ENCODE assay signal across 8 mouse cellular contexts in genomic region chr6:5005491-5006275, GRCm38 (mm10).
DNase-seq lines count a peak whose midpoint lies in the region; ATAC-seq lines count a peak whose summit lies in the region.

No protein-coding gene starts in this region.

- no peak overlapping the region for H3K4me3 ChIP-seq in embryonic facial prominence, embryonic 10.5 days
- H3K4me3 ChIP-seq in limb, embryonic 12.5 days (replicated peaks) = no peak overlapping the region

- peak overlapping the region; percentile 13; the same call in 1 of the 2 replicates for H3K4me2 ChIP-seq in limb, embryonic 12.5 days

- intact Hi-C loops in gastrocnemius, postnatal 14 days (cut with DNase I; ENCODE audit: low total_unique reads) = no loop called here

- ATAC-seq in limb, embryonic 12.5 days (ENCODE audit: insufficient number of reproducible peaks, insufficient read depth, low FRiP score, low TSS enrichment, low read depth) = no peak
- no peak for ATAC-seq in erythroid progenitor cell, adult 5-6 weeks (replicated peaks; ENCODE audit: low FRiP score, poor library complexity, severe bottlenecking)

- H3K27me3 ChIP-seq in embryonic facial prominence, embryonic 10.5 days (replicated peaks; ENCODE audit: low read depth, poor library complexity, severe bottlenecking) = no peaks in the 10 kb centered on the region
- H3K27me3 ChIP-seq in limb, embryonic 12.5 days = no peaks in the 10 kb centered on the region

- no peak overlapping the region for H3K9ac ChIP-seq in limb, embryonic 12.5 days (replicated peaks)

- DNase-seq in gastrocnemius, postnatal 14 days = peak; percentile 53
- DNase-seq in gastrocnemius, adult 8-10 months (ENCODE audit: low spot score in 2 of 2) = no peak
- peak; percentile 17 for DNase-seq in NIH3T3 (ENCODE audit: low read depth)
- no peak for DNase-seq in embryonic facial prominence, embryonic 10.5 days (ENCODE audit: low spot score)
- DNase-seq in ovary, postnatal 10 days (ENCODE audit: low spot score) = no peak
- no peak for DNase-seq in layer of hippocampus, adult 9-11 months

- H3K9me3 ChIP-seq in embryonic facial prominence, embryonic 10.5 days = no peaks in the 10 kb centered on the region
- H3K9me3 ChIP-seq in limb, embryonic 12.5 days = no peaks in the 10 kb centered on the region

- H3K36me3 ChIP-seq in embryonic facial prominence, embryonic 10.5 days (replicated peaks) = no peaks in the 10 kb centered on the region
- H3K36me3 ChIP-seq in limb, embryonic 12.5 days = no peaks in the 10 kb centered on the region

- WGBS in embryonic facial prominence, embryonic 10.5 days = 64% methylated on average over 22 of the region's 22 CpGs
- WGBS in limb, embryonic 12.5 days = 41% methylated on average over 22 of the region's 22 CpGs

- H3K27ac ChIP-seq in embryonic facial prominence, embryonic 10.5 days (replicated peaks) = peak overlapping the region; percentile 45
- peak overlapping the region; percentile 53; the same call in 1 of the 2 replicates for H3K27ac ChIP-seq in limb, embryonic 12.5 days

- peaks cover 43% of the 10 kb centered on the region for H3K4me1 ChIP-seq in embryonic facial prominence, embryonic 10.5 days
- H3K4me1 ChIP-seq in limb, embryonic 12.5 days (replicated peaks) = peaks cover 9% of the 10 kb centered on the region

Comparison
In these comparisons a context has a peak if more than half of its experiments do, and no peak if none do; other contexts are left out.
1. DNase-seq: peak in gastrocnemius, postnatal 14 days (single experiment) and NIH3T3 (single experiment); none in gastrocnemius, adult 8-10 months (0 of 2), embryonic facial prominence, embryonic 10.5 days (single experiment), ovary, postnatal 10 days (single experiment) and layer of hippocampus, adult 9-11 months (single experiment).